Mouse (Mus musculus): ENCODE data around the gene Bace1. TPM values are rescaled to one million over a fixed set of nuclear protein-coding genes. Genes with fewer than 3 reads are reported as not detected.

The Bace1 gene
- polyA plus RNA-seq, 2 experiments, result 37.9 to 39.0 TPM

DNA sequence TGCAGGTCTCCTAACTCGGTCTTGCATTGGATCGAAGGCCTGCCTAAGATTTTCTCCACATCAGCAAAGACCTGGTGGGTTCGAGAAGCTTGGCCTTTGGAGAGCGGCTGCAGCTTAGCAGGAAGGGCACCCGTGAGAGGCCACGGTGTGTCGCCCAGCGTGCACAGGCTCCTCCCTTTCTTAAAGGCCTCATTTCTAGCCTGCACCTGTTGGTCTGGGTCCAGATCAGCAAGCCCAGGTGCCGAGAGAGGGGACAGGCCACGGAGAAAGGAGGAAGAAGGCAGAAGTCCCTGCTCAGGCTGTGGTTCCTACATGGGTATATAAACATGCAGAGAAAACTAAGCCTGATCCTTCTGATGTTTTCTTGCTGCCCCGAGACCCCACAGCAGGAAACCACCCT lies 31.0 kb upstream of the Bace1 start:
- no peak overlapping the region for H3K4me2 ChIP-seq (replicated peaks; ENCODE audit: low read depth, low read length, severe bottlenecking)
- no peak for DNase-seq (ENCODE audit: low spot score)
- no peaks in the 10 kb centered on the region for H3K27me3 ChIP-seq (ENCODE audit: control insufficient read depth, insufficient read depth, low read length)
- no peaks in the 10 kb centered on the region for H3K9me3 ChIP-seq (ENCODE audit: control insufficient read depth, low read length)
- no peak overlapping the region for H3K4me3 ChIP-seq (replicated peaks; ENCODE audit: low read length)
- H3K36me3 ChIP-seq (ENCODE audit: control insufficient read depth, insufficient read depth, low read length), result peaks cover 24% of the 10 kb centered on the region
- no peak for TF ChIP-seq POLR2A (IDR thresholded peaks at IDR 0.05; ENCODE audit: borderline replicate concordance, extremely low read depth, insufficient read depth, insufficient read length)
- H3K9ac ChIP-seq (ENCODE audit: low read depth, low read length, severe bottlenecking), result no peak overlapping the region
- H3K4me1 ChIP-seq (ENCODE audit: control insufficient read depth, insufficient read depth, low read length), result no peaks in the 10 kb centered on the region
- no peak overlapping the region for H3K27ac ChIP-seq (replicated peaks; ENCODE audit: low read depth, low read length)
- 87% methylated on average over 11 of the region's 11 CpGs for WGBS
- no peak for ATAC-seq (ENCODE audit: low FRiP score, low read depth)

DNA sequence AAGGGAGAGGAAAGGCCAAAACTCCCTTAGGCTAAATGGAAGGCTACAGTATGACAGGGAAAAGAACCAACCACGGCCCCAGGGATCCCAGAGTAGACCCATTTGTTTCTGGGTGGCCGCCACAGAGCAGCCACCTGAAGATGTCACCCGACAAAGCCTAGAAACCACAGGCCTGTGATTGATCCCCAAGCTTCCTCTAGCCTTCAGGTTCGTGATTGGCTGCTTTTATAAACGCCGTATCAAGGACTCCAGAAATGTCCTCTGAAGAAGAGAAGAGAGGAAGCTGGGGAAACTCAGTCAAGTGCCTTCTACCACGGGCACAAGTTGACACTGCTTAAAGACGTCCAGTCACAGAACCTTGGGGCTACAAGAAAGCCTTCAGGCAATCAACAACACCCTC lies 30.6 kb upstream of the Bace1 start:
- no peaks in the 10 kb centered on the region for H3K9me3 ChIP-seq (ENCODE audit: control insufficient read depth, low read length)
- no peak overlapping the region for H3K9ac ChIP-seq (ENCODE audit: low read depth, low read length, severe bottlenecking)
- no peak overlapping the region for H3K27ac ChIP-seq (replicated peaks; ENCODE audit: low read depth, low read length)
- peaks cover 24% of the 10 kb centered on the region for H3K36me3 ChIP-seq (ENCODE audit: control insufficient read depth, insufficient read depth, low read length)
- no peak overlapping the region for H3K4me2 ChIP-seq (replicated peaks; ENCODE audit: low read depth, low read length, severe bottlenecking)
- TF ChIP-seq POLR2A (IDR thresholded peaks at IDR 0.05; ENCODE audit: borderline replicate concordance, extremely low read depth, insufficient read depth, insufficient read length), result no peak
- ATAC-seq (ENCODE audit: low FRiP score, low read depth) (no peak), DNase-seq (ENCODE audit: low spot score) (no peak)
- 85% methylated on average over 8 of the region's 8 CpGs for WGBS
- no peak overlapping the region for H3K4me3 ChIP-seq (replicated peaks; ENCODE audit: low read length)
- no peaks in the 10 kb centered on the region for H3K27me3 ChIP-seq (ENCODE audit: control insufficient read depth, insufficient read depth, low read length)
- no peaks in the 10 kb centered on the region for H3K4me1 ChIP-seq (ENCODE audit: control insufficient read depth, insufficient read depth, low read length)

DNA sequence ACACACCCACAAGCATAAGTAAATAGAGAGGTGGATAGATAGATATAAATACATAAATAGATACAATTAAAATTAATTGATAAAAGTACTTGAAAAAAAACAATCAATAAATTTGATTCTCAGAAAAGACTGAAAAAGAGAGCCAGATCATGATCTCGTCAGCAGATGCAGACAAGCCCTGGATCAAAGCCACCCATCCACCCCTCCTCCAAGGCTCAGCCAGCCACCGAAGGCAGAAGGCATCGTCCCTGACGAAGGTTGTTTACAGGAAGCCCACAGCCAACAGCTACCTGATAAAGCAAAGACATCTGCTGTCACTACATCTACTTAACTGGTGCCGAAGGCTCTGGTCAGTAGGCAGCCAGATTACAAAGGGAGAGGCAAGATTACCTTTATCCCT lies 26.4 kb upstream of the Bace1 start:
- peaks cover 16% of the 10 kb centered on the region for H3K36me3 ChIP-seq (ENCODE audit: control insufficient read depth, insufficient read depth, low read length)

GRCm38 (mm10) chr9:45815113-45815512 lies 23.3 kb upstream of the Bace1 start:
- Histone ChIP-seq H3K4me1 (ENCODE audit: control insufficient read depth, insufficient read depth, low read length) (no peaks in the 10 kb centered on the region), H3K4me2 (replicated peaks; ENCODE audit: low read depth, low read length, severe bottlenecking) (no peak overlapping the region), H3K4me3 (replicated peaks; ENCODE audit: low read length) (no peak overlapping the region), H3K36me3 (ENCODE audit: control insufficient read depth, insufficient read depth, low read length) (peaks cover 17% of the 10 kb centered on the region), H3K9me3 (ENCODE audit: control insufficient read depth, low read length) (no peaks in the 10 kb centered on the region), H3K9ac (ENCODE audit: low read depth, low read length, severe bottlenecking) (no peak overlapping the region), H3K27ac (replicated peaks; ENCODE audit: low read depth, low read length) (no peak overlapping the region), H3K27me3 (ENCODE audit: control insufficient read depth, insufficient read depth, low read length) (no peaks in the 10 kb centered on the region)
- no peak for TF ChIP-seq POLR2A (IDR thresholded peaks at IDR 0.05; ENCODE audit: borderline replicate concordance, extremely low read depth, insufficient read depth, insufficient read length)
- DNase-seq (ENCODE audit: low spot score), result no peak
- 79% methylated on average over 9 of the region's 9 CpGs for WGBS
- ATAC-seq (ENCODE audit: low FRiP score, low read depth), result no peak

More for the DNA sequence above, 26.4 kb upstream of the Bace1 start:
- H3K4me3 ChIP-seq (replicated peaks; ENCODE audit: low read length), result no peak overlapping the region
- no peak overlapping the region for H3K4me2 ChIP-seq (replicated peaks; ENCODE audit: low read depth, low read length, severe bottlenecking)
- DNase-seq (ENCODE audit: low spot score) (no peak), ATAC-seq (ENCODE audit: low FRiP score, low read depth) (no peak)
- no peaks in the 10 kb centered on the region for H3K27me3 ChIP-seq (ENCODE audit: control insufficient read depth, insufficient read depth, low read length)
- no peak for TF ChIP-seq POLR2A (IDR thresholded peaks at IDR 0.05; ENCODE audit: borderline replicate concordance, extremely low read depth, insufficient read depth, insufficient read length)
- no peak overlapping the region for H3K27ac ChIP-seq (replicated peaks; ENCODE audit: low read depth, low read length)
- H3K9me3 ChIP-seq (ENCODE audit: control insufficient read depth, low read length), result no peaks in the 10 kb centered on the region
- no peaks in the 10 kb centered on the region for H3K4me1 ChIP-seq (ENCODE audit: control insufficient read depth, insufficient read depth, low read length)
- H3K9ac ChIP-seq (ENCODE audit: low read depth, low read length, severe bottlenecking), result no peak overlapping the region
- whole genome bisulfite sequencing, result 53% methylated on average over 5 of the region's 5 CpGs

GRCm38 (mm10) chr9:45815525-45815924 lies 22.9 kb upstream of the Bace1 start:
- H3K4me3 ChIP-seq (replicated peaks; ENCODE audit: low read length), result no peak overlapping the region
- ATAC-seq (ENCODE audit: low FRiP score, low read depth), result no peak

More at GRCm38 (mm10) chr9:45815525-45815924, 22.9 kb upstream of the Bace1 start:
- Histone ChIP-seq H3K27ac (replicated peaks; ENCODE audit: low read depth, low read length) (no peak overlapping the region), H3K9me3 (ENCODE audit: control insufficient read depth, low read length) (no peaks in the 10 kb centered on the region), H3K36me3 (ENCODE audit: control insufficient read depth, insufficient read depth, low read length) (peaks cover 17% of the 10 kb centered on the region), H3K4me2 (replicated peaks; ENCODE audit: low read depth, low read length, severe bottlenecking) (no peak overlapping the region), H3K9ac (ENCODE audit: low read depth, low read length, severe bottlenecking) (no peak overlapping the region), H3K27me3 (ENCODE audit: control insufficient read depth, insufficient read depth, low read length) (no peaks in the 10 kb centered on the region), H3K4me1 (ENCODE audit: control insufficient read depth, insufficient read depth, low read length) (no peaks in the 10 kb centered on the region)
- WGBS, result 66% methylated on average over 10 of the region's 10 CpGs
- no peak for TF ChIP-seq POLR2A (IDR thresholded peaks at IDR 0.05; ENCODE audit: borderline replicate concordance, extremely low read depth, insufficient read depth, insufficient read length)
- no peak for DNase-seq (ENCODE audit: low spot score)
